Mouse (Mus musculus) myocyte (in vitro differentiated cells): ENCODE measurements around the gene Thoc3.

ENCODE experiments used
- MYOG ChIP-seq, 3 experiments: IDR thresholded peaks; one replicate each; pipeline ENCODE4 v1.6.1; 2011; ENCODE audit warnings: control low read depth in 2 of 3, low read depth in 2 of 3, mild to moderate bottlenecking in 2 of 3; ENCODE audit not compliant: insufficient read length in 2 of 3, control insufficient read depth in 1 of 3, insufficient read depth in 1 of 3
- USF1 ChIP-seq: IDR thresholded peaks from one replicate; pipeline ENCODE4 v1.6.1; 2011; ENCODE audit warnings: low read depth, mild to moderate bottlenecking, control low read depth, moderate library complexity

GRCm38 (mm10) chr13:54411656-54412055 lies 57.0 kb downstream of the Thoc3 start:
- TF ChIP-seq MYOG (IDR thresholded peaks at IDR 0.05; ENCODE audit: control insufficient read depth in 1 of 3, insufficient read depth in 1 of 3, insufficient read length in 2 of 3, low read depth in 2 of 3) (no peak), USF1 (no peak)
